Mouse (Mus musculus) forebrain, embryonic 15.5 days (tissue): ENCODE measurements at regions not wholly inside any gene's neighbourhood (a gene's known extent, or its start where the extent isn't known, plus 50 kb on each side); places are given as distances from the start of the nearest gene placed in this dataset.

Experiments used
- ATAC-seq: fragments of 200-750 bp; cut with Nextera tagmentation; replicated peaks from 2 replicates; pipeline ENCODE4 v1.8.0; 2017; ENCODE audit warnings: mild to moderate bottlenecking, moderate TSS enrichment, moderate library complexity
- H3K27ac ChIP-seq: fragments of 300-500 bp; sonication (generic); replicated peaks from 2 replicates; pipeline ENCODE4 v1.5.1; 2015; ENCODE audit warnings: mild to moderate bottlenecking, inconsistent platforms
- H3K27me3 ChIP-seq: fragments of 300-500 bp; sonication (generic); 2 replicates; pipeline ENCODE4 v1.6.1; 2015; ENCODE audit warnings: inconsistent platforms
- H3K36me3 ChIP-seq: fragments of 300-500 bp; sonication (generic); 2 replicates; pipeline ENCODE4 v1.6.1; 2015; ENCODE audit warnings: mild to moderate bottlenecking, inconsistent platforms
- H3K4me1 ChIP-seq: fragments of 300-500 bp; sonication (generic); 2 replicates; pipeline ENCODE4 v1.6.1; 2015; ENCODE audit warnings: inconsistent platforms
- H3K4me2 ChIP-seq: fragments of 300-500 bp; sonication (generic); replicated peaks from 2 replicates; pipeline ENCODE4 v1.6.1; 2015; ENCODE audit warnings: mild to moderate bottlenecking, inconsistent platforms
- H3K4me3 ChIP-seq: fragments of 300-500 bp; sonication (generic); 2 replicates; pipeline ENCODE4 v1.5.1; 2015; ENCODE audit warnings: mild to moderate bottlenecking, inconsistent platforms
- H3K9ac ChIP-seq: fragments of 300-500 bp; sonication (generic); replicated peaks from 2 replicates; pipeline ENCODE4 v1.6.1; 2015; ENCODE audit warnings: mild to moderate bottlenecking, inconsistent platforms
- H3K9me3 ChIP-seq: fragments of 300-500 bp; sonication (generic); 2 replicates; pipeline ENCODE4 v1.6.1; 2016; ENCODE audit warnings: inconsistent platforms
- WGBS: fragments of 180-500 bp; shearing (Covaris S2); methylation state at CpG from one replicate; pipeline ENCODE4 v1.1.7; 2015; ENCODE audit warnings: mixed read lengths; 5-methylcytosine and 5-hydroxymethylcytosine counted together

GRCm38 (mm10) chr5:111644788-111645187 is 88.9 kb upstream of the Gm26897 start:
- no peak for ATAC-seq

GRCm38 (mm10) chr5:111647686-111648200 is 86.0 kb upstream of the Gm26897 start:
- H3K9me3 ChIP-seq = no peaks in the 10 kb centered on the region
- H3K36me3 ChIP-seq = no peaks in the 10 kb centered on the region
- H3K27ac ChIP-seq = no peak overlapping the region
- no peak overlapping the region for H3K9ac ChIP-seq
- WGBS = 85% methylated on average over 6 of the region's 6 CpGs
- H3K4me3 ChIP-seq = no peak overlapping the region
- H3K27me3 ChIP-seq = no peaks in the 10 kb centered on the region
- H3K4me1 ChIP-seq = peaks cover 36% of the 10 kb centered on the region
- no peak overlapping the region for H3K4me2 ChIP-seq
- ATAC-seq = no peak

More at GRCm38 (mm10) chr5:111644788-111645187, 88.9 kb upstream of the Gm26897 start:
- no peaks in the 10 kb centered on the region for H3K27me3 ChIP-seq
- no peak overlapping the region for H3K4me2 ChIP-seq
- no peaks in the 10 kb centered on the region for H3K9me3 ChIP-seq
- WGBS = 48% methylated on average over 4 of the region's 4 CpGs
- H3K36me3 ChIP-seq = no peaks in the 10 kb centered on the region
- peaks cover 43% of the 10 kb centered on the region for H3K4me1 ChIP-seq
- H3K27ac ChIP-seq = peak overlapping the region; percentile 29; the same call in 1 of the 2 replicates
- no peak overlapping the region for H3K9ac ChIP-seq
- H3K4me3 ChIP-seq = no peak overlapping the region

GRCm38 (mm10) chr5:111648481-111648880 is 85.2 kb upstream of the Gm26897 start:
- H3K36me3 ChIP-seq = no peaks in the 10 kb centered on the region
- no peaks in the 10 kb centered on the region for H3K27me3 ChIP-seq
- H3K9me3 ChIP-seq = no peaks in the 10 kb centered on the region
- H3K4me3 ChIP-seq = no peak overlapping the region
- H3K4me2 ChIP-seq = no peak overlapping the region
- H3K4me1 ChIP-seq = peaks cover 42% of the 10 kb centered on the region
- no peak for ATAC-seq
- H3K9ac ChIP-seq = no peak overlapping the region
- 57% methylated on average over 7 of the region's 7 CpGs for WGBS
- peak overlapping the region; percentile 69 for H3K27ac ChIP-seq

- Histone ChIP-seq H3K9ac (peak overlapping the region; percentile 13; the same call in 1 of the 2 replicates), H3K4me1 (peaks cover 42% of the 10 kb centered on the region), H3K9me3 (no peaks in the 10 kb centered on the region), H3K4me2 (no peak overlapping the region), H3K36me3 (no peaks in the 10 kb centered on the region), H3K27me3 (no peaks in the 10 kb centered on the region), H3K27ac (peak overlapping the region; percentile 69), H3K4me3 (no peak overlapping the region)
- peak; percentile 78 for ATAC-seq
- 11% methylated on average over 10 of the region's 10 CpGs for WGBS
These were observed 84.7 kb upstream of the Gm26897 start for GRCm38 (mm10) chr5:111649012-111649411.

- Histone ChIP-seq H3K4me2 (no peak overlapping the region), H3K9me3 (no peaks in the 10 kb centered on the region), H3K4me1 (peaks cover 34% of the 10 kb centered on the region), H3K36me3 (no peaks in the 10 kb centered on the region), H3K27ac (peak overlapping the region; percentile 51), H3K4me3 (no peak overlapping the region), H3K9ac (no peak overlapping the region), H3K27me3 (no peaks in the 10 kb centered on the region)
- ATAC-seq = peak; percentile 52
- WGBS = 10% methylated on average over 2 of the region's 2 CpGs
These were observed 81.3 kb upstream of the Gm26897 start for GRCm38 (mm10) chr5:111652472-111652871.

DNA sequence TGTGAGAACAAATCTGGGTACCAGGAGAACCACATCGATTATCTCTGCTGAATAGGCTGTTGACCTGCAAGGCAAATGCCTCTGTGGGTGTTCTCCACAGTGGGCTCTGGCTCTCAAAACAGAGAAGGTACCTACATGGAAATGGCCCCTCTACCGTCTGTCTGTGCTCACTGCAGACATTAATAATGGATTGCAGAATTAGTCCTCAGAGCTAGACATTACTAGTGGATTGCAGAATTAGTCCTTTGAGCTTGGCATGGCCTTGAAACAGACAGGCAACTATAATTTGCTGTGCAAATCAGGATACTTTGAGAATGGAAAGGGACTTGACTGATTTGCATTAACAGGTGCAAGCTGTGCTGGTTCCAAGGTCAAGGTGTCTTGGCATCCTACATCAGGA is 77.3 kb upstream of the Gm26897 start:
- Histone ChIP-seq H3K9me3 (no peaks in the 10 kb centered on the region), H3K4me2 (no peak overlapping the region), H3K27me3 (no peaks in the 10 kb centered on the region), H3K9ac (no peak overlapping the region), H3K36me3 (no peaks in the 10 kb centered on the region), H3K4me1 (peaks cover 33% of the 10 kb centered on the region), H3K27ac (no peak overlapping the region), H3K4me3 (no peak overlapping the region)
- 87% methylated on average over 2 of the region's 2 CpGs for WGBS
- no peak for ATAC-seq

GRCm38 (mm10) chr5:111657759-111658429 is 75.8 kb upstream of the Gm26897 start:
- H3K4me1 ChIP-seq = peaks cover 33% of the 10 kb centered on the region
- no peak overlapping the region for H3K9ac ChIP-seq
- H3K27ac ChIP-seq = no peak overlapping the region
- H3K4me3 ChIP-seq = no peak overlapping the region
- 69% methylated on average over 3 of the region's 3 CpGs for WGBS
- no peak overlapping the region for H3K4me2 ChIP-seq
- H3K27me3 ChIP-seq = no peaks in the 10 kb centered on the region
- H3K9me3 ChIP-seq = no peaks in the 10 kb centered on the region
- H3K36me3 ChIP-seq = no peaks in the 10 kb centered on the region
- ATAC-seq = no peak

DNA sequence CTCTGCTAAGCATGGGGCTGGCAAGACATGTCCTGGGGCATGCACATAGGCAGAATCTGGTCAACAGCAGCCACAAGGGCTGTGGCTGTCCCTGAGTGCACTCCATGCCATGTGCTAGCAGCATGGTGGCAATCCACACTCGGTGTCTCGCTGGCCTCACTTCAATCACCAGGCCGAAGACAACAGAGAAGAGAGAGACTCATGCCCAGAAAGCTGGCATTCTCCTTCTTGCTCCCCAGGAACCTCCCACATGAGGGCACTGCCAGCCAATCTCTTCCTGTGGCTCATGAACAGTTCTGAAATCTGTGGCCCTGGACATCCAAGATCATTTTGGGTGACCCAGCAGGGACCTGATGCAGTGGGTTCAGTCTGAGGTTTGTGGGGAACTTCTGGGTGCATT is 74.5 kb upstream of the Gm26897 start:
- Histone ChIP-seq H3K27me3 (no peaks in the 10 kb centered on the region), H3K9me3 (no peaks in the 10 kb centered on the region), H3K4me2 (no peak overlapping the region), H3K4me3 (no peak overlapping the region), H3K9ac (no peak overlapping the region), H3K27ac (peak overlapping the region; percentile 85; the same call in 1 of the 2 replicates), H3K4me1 (peaks cover 28% of the 10 kb centered on the region), H3K36me3 (no peaks in the 10 kb centered on the region)
- WGBS = 76% methylated on average over 3 of the region's 3 CpGs
- no peak for ATAC-seq

DNA sequence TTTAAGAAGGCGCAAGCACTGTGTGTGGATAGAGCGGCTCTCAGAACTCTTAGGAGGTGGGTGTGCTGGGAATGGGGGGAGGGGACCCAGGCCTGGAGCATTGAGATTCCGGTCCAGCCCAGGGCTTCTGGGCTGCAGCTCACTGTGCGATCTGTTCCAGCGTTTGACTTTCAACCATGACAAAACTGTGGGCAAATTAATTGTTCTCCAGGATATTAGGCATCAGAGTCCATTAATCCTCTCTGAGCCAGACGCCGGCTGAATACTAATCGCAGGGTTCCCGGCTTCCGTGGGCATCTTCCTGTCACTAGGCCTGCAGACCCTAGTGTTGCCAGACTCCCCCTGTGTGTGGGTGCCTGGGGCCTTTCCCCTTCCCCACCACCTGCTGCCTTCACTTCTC is 73.3 kb upstream of the Gm26897 start:
- no peak overlapping the region for H3K4me2 ChIP-seq
- peaks cover 28% of the 10 kb centered on the region for H3K4me1 ChIP-seq
- H3K9ac ChIP-seq = 0 out of 2 replicates have a peak overlapping the region, but pooled peaks have one; percentile 3

DNA sequence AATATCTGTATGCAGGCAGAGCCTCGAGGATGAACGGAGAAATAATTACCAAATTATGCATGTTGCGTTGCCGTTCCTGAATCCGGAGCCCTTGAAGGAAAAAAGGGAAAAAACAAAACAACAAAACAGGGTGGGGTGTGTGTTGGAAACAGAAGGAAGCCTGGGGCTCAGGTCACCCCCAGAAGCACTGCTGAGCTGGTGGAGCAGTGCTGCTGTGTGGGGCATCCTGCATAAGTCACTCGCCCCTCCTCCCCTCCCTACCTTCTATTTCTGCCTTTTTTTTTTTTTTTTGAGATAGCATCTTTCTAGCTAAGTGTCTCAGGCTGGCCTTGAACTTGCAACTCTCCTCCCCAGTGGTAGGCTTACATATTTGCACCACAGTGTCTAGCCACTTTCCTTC is 72.8 kb upstream of the Gm26897 start:
- H3K9ac ChIP-seq = no peak overlapping the region
- WGBS = 15% methylated on average over 6 of the region's 6 CpGs

More for the DNA sequence above, 73.3 kb upstream of the Gm26897 start:
- Histone ChIP-seq H3K4me3 (no peak overlapping the region), H3K27ac (peak overlapping the region; percentile 85), H3K9me3 (no peaks in the 10 kb centered on the region), H3K27me3 (no peaks in the 10 kb centered on the region), H3K36me3 (no peaks in the 10 kb centered on the region)
- peak; percentile 82 for ATAC-seq
- WGBS = 14% methylated on average over 10 of the region's 10 CpGs

GRCm38 (mm10) chr5:111661971-111662370 is 71.8 kb upstream of the Gm26897 start:
- no peak overlapping the region for H3K4me2 ChIP-seq
- no peak overlapping the region for H3K9ac ChIP-seq
- no peaks in the 10 kb centered on the region for H3K9me3 ChIP-seq
- no peaks in the 10 kb centered on the region for H3K27me3 ChIP-seq
- no peak for ATAC-seq
- 26% methylated on average over 12 of the region's 12 CpGs for WGBS
- peaks cover 28% of the 10 kb centered on the region for H3K4me1 ChIP-seq
- no peaks in the 10 kb centered on the region for H3K36me3 ChIP-seq
- H3K27ac ChIP-seq = peak overlapping the region; percentile 85
- H3K4me3 ChIP-seq = no peak overlapping the region

More for the DNA sequence above, 72.8 kb upstream of the Gm26897 start:
- Histone ChIP-seq H3K4me2 (no peak overlapping the region), H3K9me3 (no peaks in the 10 kb centered on the region), H3K4me1 (peaks cover 28% of the 10 kb centered on the region), H3K27me3 (no peaks in the 10 kb centered on the region), H3K36me3 (no peaks in the 10 kb centered on the region), H3K4me3 (no peak overlapping the region), H3K27ac (peak overlapping the region; percentile 85)
- ATAC-seq = 0 out of 2 replicates have a peak, but pooled peaks have one; percentile 21

DNA sequence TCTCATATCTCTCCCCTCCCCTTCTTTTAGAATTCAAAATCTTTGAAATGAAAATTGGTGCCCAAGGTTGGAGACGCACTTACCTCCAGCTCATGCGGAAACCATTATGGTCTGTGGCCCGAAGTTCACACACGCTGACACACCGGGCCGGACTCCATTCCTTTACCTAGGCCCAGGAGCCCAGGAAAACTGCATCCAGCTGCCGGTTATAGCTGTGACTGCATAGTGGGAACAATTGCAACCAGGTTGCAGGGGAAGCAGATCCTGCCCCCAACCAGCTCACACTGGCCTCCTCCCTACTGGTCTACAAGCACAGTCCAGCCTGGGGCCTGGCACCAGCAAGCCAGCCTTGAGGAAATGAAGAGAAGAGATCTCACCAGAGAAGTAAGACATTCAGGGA is 69.9 kb upstream of the Gm26897 start:
- Histone ChIP-seq H3K36me3 (no peaks in the 10 kb centered on the region), H3K9me3 (no peaks in the 10 kb centered on the region), H3K27me3 (no peaks in the 10 kb centered on the region), H3K4me2 (no peak overlapping the region), H3K9ac (no peak overlapping the region), H3K27ac (no peak overlapping the region), H3K4me1 (peaks cover 28% of the 10 kb centered on the region), H3K4me3 (no peak overlapping the region)
- WGBS = 80% methylated on average over 7 of the region's 7 CpGs
- ATAC-seq = no peak
